Mouse (Mus musculus): ENCODE data around the gene 1110008L16Rik. TPM values are rescaled to one million over a fixed set of nuclear protein-coding genes. Genes with fewer than 3 reads are reported as not detected.
"Not testable (repeated sequence)": the region's sequence is repeated elsewhere in the genome, so short reads cannot be mapped to it uniquely, and the experiment has no call there.

1110008L16Rik gene
- 8.6 and 9.7 TPM in 2 replicates for polyA plus RNA-seq (2015; fragmentation: Nextera tagmentation; extraction: Ambion mirVana)

DNA sequence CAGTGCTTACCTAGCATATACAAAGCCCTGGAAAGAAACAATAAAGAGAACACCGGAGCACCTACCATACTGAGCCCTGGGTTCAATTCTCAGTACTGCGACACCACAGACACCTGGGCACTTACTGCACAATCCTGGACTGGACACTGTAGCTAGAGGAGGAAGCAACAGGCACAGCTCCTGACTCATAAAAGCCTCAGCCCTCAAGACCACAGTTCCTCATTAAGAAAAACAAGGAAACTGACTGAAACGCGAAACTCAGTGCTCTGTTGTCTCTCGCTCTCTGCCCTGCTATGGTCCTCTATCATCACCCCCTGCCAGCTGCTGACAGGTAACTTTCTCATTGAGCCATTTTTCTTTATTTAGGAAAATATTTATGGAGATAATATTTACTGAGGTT is at the start of gene 1110008L16Rik:
TSS of gene 1110008L16Rik (plus strand) at position 242 of the 400 bp plus-strand sequence.
- Histone ChIP-seq H3K4me2 (ENCODE audit: low read length) (no peak within 1 kb of the TSS), H3K27me3 (ENCODE audit: control insufficient read depth, insufficient read depth, low read depth, low read length) (no peaks in the 10 kb centered on the region), H3K9ac (ENCODE audit: low read depth, low read length) (no peak within 1 kb of the TSS), H3K36me3 (ENCODE audit: control insufficient read depth, insufficient read depth, low read length) (peaks cover 14% of the 10 kb centered on the region), H3K27ac (ENCODE audit: low read length) (no peak within 1 kb of the TSS), H3K9me3 (replicated peaks; ENCODE audit: control insufficient read depth, low read length, poor library complexity, severe bottlenecking) (no peaks in the 10 kb centered on the region), H3K4me3 (ENCODE audit: low read depth, low read length) (no peak within 1 kb of the TSS), H3K4me1 (ENCODE audit: control insufficient read depth, insufficient read depth, low read length) (peaks cover 28% of the 10 kb centered on the region)
- no peak for ATAC-seq
- 95% methylated on average over 5 of the region's 5 CpGs for WGBS

DNA sequence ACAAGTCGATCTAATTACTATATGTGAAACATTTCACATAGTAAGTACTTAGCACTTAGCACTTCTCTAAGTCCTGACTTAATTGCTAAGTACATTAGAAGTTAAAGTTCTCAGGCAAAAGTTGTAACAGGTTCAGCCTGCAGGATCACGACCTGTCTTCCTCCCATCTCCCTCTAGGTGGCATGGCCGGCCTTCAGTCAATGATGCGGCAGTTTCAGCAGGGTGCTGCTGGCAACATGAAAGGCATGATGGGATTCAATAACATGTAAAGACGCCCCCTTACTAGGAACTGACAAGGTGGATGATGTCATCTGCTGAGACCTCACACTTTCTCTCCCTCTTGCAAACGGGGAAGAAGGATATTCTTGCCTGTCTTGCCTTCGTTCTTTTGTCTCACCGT is 37.4 kb upstream of the 1110008L16Rik start:
- H3K4me3 ChIP-seq (ENCODE audit: low read depth, low read length); H3K36me3 ChIP-seq (ENCODE audit: control insufficient read depth, insufficient read depth, low read length); H3K4me2 ChIP-seq (ENCODE audit: low read length); H3K27ac ChIP-seq (ENCODE audit: low read length); H3K4me1 ChIP-seq (ENCODE audit: control insufficient read depth, insufficient read depth, low read length); ATAC-seq; H3K27me3 ChIP-seq (ENCODE audit: control insufficient read depth, insufficient read depth, low read depth, low read length); H3K9ac ChIP-seq (ENCODE audit: low read depth, low read length); H3K9me3 ChIP-seq (replicated peaks; ENCODE audit: control insufficient read depth, low read length, poor library complexity, severe bottlenecking): not testable (repeated sequence)
- WGBS, result no CpG with 5 or more reads among the region's 8 CpGs

DNA sequence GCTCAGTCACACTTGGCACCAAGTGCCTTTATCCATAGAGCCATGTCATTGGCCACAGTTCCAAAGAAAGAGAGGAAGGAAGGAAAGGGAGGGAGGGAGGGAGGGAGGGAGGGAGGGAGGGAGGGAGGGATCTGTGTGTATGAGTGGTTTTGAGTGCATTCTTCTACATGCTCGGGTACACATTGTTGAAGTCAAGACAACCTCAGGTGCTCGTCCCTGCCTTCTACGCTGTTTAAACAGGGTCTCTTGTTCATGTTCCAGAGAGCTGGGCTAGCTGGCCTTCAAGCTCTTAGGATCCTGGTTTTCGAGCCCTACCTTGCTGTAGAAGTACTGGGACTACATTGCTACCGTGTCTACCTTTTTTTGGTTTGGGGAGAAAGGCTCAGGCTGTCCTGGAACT is 36.0 kb upstream of the 1110008L16Rik start:
- not testable (repeated sequence) for H3K4me1 ChIP-seq (ENCODE audit: control insufficient read depth, insufficient read depth, low read length); ATAC-seq
- WGBS, result no CpG with 5 or more reads among the region's 5 CpGs

DNA sequence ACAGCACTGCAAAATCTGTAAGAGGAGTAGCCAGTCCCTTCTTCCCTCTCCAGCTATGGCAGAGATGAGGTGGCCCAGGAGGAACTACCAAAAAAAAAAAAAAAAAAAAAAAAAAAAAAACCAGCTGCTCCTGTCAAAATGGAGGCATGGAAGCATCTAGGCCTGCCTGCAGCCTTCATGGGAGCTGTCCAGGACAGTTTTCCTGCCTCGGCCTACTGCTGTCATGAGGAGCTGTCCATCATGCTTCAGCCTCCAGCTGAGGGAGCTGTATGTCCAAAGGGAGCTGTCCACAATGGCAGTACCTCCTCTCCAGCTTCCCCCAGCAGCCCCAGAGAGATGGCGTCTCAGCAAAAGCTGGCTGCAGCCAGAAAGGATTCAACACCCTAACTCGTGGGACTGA is 27.1 kb upstream of the 1110008L16Rik start:
- no peak for ATAC-seq
- Histone ChIP-seq H3K4me2 (ENCODE audit: low read length) (no peak overlapping the region), H3K36me3 (ENCODE audit: control insufficient read depth, insufficient read depth, low read length) (no peaks in the 10 kb centered on the region), H3K9me3 (replicated peaks; ENCODE audit: control insufficient read depth, low read length, poor library complexity, severe bottlenecking) (no peaks in the 10 kb centered on the region), H3K27ac (ENCODE audit: low read length) (no peak overlapping the region), H3K9ac (ENCODE audit: low read depth, low read length) (no peak overlapping the region), H3K4me3 (ENCODE audit: low read depth, low read length) (no peak overlapping the region), H3K27me3 (ENCODE audit: control insufficient read depth, insufficient read depth, low read depth, low read length) (no peaks in the 10 kb centered on the region), H3K4me1 (ENCODE audit: control insufficient read depth, insufficient read depth, low read length) (no peaks in the 10 kb centered on the region)
- WGBS, result 80% methylated on average over 3 of the region's 3 CpGs

More for the DNA sequence above, 36.0 kb upstream of the 1110008L16Rik start:
- not testable (repeated sequence) for H3K9ac ChIP-seq (ENCODE audit: low read depth, low read length); H3K36me3 ChIP-seq (ENCODE audit: control insufficient read depth, insufficient read depth, low read length); H3K4me2 ChIP-seq (ENCODE audit: low read length); H3K4me3 ChIP-seq (ENCODE audit: low read depth, low read length); H3K27ac ChIP-seq (ENCODE audit: low read length); H3K27me3 ChIP-seq (ENCODE audit: control insufficient read depth, insufficient read depth, low read depth, low read length); H3K9me3 ChIP-seq (replicated peaks; ENCODE audit: control insufficient read depth, low read length, poor library complexity, severe bottlenecking)

DNA sequence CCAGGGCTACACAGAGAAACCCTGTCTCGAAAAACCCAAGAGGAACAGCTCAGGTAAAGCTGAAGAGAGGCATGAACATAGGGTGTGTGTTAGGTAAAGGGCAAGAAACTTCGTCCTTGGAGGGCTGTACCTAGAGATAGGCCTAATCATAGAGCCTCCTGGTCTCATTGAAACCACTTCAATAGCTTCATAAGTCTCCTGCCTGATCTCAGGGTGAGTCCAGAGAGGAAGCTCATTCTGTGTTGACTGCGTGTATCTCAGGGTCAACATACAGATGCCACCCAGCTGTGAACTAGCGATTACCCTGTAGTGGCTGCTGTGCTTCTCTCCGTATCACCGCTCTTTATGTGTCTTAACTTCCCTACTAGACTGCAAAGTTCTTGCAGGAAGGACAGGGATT is 21.8 kb upstream of the 1110008L16Rik start:
- H3K9me3 ChIP-seq (replicated peaks; ENCODE audit: control insufficient read depth, low read length, poor library complexity, severe bottlenecking); H3K9ac ChIP-seq (ENCODE audit: low read depth, low read length); ATAC-seq; H3K4me2 ChIP-seq (ENCODE audit: low read length); H3K4me1 ChIP-seq (ENCODE audit: control insufficient read depth, insufficient read depth, low read length); H3K4me3 ChIP-seq (ENCODE audit: low read depth, low read length); H3K27me3 ChIP-seq (ENCODE audit: control insufficient read depth, insufficient read depth, low read depth, low read length); H3K36me3 ChIP-seq (ENCODE audit: control insufficient read depth, insufficient read depth, low read length); H3K27ac ChIP-seq (ENCODE audit: low read length): not testable (repeated sequence)
- 96% methylated on average over 3 of the region's 6 CpGs for WGBS

DNA sequence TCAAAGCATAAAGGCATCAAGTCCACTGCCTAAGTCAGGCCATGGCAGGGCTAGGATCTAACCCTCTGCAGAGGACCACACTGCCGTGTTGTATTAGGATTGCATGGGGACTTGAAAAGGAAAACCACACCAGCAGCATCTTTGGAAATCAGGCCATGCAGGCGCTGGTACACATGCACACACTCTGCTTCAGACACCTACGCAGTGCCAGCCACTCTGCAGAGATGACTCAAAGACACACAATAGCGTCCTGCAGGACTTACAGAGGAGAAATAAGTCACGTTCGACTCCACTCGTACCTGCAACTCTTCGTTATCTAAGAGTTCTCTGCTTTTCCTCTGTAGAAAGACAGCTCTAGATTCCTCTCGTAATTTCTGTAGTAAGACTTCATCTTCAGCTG is 1.3 kb upstream of the 1110008L16Rik start:
- Histone ChIP-seq H3K9me3 (replicated peaks; ENCODE audit: control insufficient read depth, low read length, poor library complexity, severe bottlenecking) (no peaks in the 10 kb centered on the region), H3K4me2 (ENCODE audit: low read length) (no peak overlapping the region), H3K4me1 (ENCODE audit: control insufficient read depth, insufficient read depth, low read length) (peaks cover 20% of the 10 kb centered on the region), H3K36me3 (ENCODE audit: control insufficient read depth, insufficient read depth, low read length) (peaks cover 19% of the 10 kb centered on the region), H3K27me3 (ENCODE audit: control insufficient read depth, insufficient read depth, low read depth, low read length) (no peaks in the 10 kb centered on the region), H3K4me3 (ENCODE audit: low read depth, low read length) (no peak overlapping the region), H3K27ac (ENCODE audit: low read length) (no peak overlapping the region), H3K9ac (ENCODE audit: low read depth, low read length) (no peak overlapping the region)
- ATAC-seq, result no peak
- 93% methylated on average over 9 of the region's 9 CpGs for WGBS

DNA sequence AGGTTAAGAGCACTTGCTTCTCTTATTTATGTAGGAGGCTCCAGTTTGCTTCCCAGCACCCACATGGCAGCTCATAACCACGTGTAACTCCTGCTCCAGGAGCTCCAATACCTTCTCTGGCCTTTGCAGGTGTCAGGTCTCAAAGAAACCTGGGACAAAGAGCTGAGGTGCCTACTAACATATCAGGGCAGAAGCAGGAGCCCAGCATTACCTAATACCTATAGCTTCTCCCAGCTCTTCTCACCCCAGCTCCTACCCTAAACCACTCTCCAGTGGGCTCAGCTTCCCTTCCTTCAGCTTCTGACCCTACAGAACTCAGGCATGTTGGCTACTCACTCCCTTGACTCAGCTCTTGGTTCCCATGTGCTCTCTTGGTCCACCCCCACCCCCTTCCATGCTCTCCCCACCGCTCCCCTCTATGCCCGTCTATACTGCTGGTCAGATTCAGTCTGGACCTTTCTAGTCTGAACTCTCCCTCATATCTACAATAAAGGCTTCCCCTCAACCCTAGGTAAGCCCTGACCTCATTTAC is 1.5 kb downstream of the 1110008L16Rik start:
- no peak for ATAC-seq
- Histone ChIP-seq H3K27ac (ENCODE audit: low read length) (no peak overlapping the region), H3K27me3 (ENCODE audit: control insufficient read depth, insufficient read depth, low read depth, low read length) (no peaks in the 10 kb centered on the region), H3K4me1 (ENCODE audit: control insufficient read depth, insufficient read depth, low read length) (peaks cover 32% of the 10 kb centered on the region), H3K9ac (ENCODE audit: low read depth, low read length) (0 out of 2 replicates have a peak overlapping the region, but pooled peaks have one; percentile 17), H3K36me3 (ENCODE audit: control insufficient read depth, insufficient read depth, low read length) (peaks cover 9% of the 10 kb centered on the region; the same call in 1 of the 2 replicates), H3K4me3 (ENCODE audit: low read depth, low read length) (peak overlapping the region; percentile 68), H3K9me3 (replicated peaks; ENCODE audit: control insufficient read depth, low read length, poor library complexity, severe bottlenecking) (no peaks in the 10 kb centered on the region), H3K4me2 (ENCODE audit: low read length) (peak overlapping the region; percentile 65)
- 81% methylated on average over 3 of the region's 3 CpGs for WGBS

DNA sequence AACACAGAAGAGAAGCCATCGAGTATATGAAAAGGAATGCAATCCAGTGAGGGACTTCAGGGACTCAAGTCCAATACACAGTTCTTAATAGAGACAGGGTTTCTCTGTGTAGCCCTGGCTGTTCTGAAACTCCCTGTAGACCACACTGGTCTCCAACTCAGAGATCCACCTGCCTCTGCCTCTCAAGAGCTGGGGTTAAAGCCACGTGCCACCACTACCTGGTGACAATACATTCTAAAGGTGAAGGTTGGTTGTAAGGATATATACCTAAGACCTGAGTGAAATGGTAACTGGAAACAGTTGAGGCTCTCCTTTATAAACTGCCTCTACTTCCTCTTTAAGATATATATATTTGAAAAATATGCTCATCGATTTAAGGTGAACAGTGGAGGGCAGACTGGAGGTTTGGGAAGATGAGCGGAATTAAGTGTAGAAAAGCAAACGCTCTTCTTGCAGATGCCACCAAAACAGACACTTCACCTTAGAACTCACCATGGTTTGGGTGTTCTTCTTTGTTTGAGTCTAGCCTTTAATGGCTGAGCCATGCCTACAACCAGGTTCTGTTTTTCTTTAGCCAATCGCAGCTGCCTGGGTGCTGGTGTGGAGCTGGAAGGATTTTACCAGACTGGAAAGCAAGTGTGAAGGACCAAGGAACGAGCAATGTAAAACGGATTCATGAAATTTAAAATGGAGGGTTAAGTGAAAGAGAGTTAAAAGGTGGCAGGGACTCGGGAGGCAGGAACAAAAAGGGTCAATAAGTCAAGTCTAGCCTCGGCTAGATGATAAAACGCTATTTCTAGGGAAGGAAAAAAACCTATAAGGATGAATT is 2.3 kb downstream of the 1110008L16Rik start:
- peak overlapping the region; percentile 65 for H3K4me2 ChIP-seq (ENCODE audit: low read length)
- H3K9me3 ChIP-seq (replicated peaks; ENCODE audit: control insufficient read depth, low read length, poor library complexity, severe bottlenecking), result no peaks in the 10 kb centered on the region
- 43% methylated on average over 11 of the region's 11 CpGs for WGBS
- peaks cover 32% of the 10 kb centered on the region for H3K4me1 ChIP-seq (ENCODE audit: control insufficient read depth, insufficient read depth, low read length)
- peak overlapping the region; percentile 85 for H3K27ac ChIP-seq (ENCODE audit: low read length)
- ATAC-seq, result no peak
- H3K4me3 ChIP-seq (ENCODE audit: low read depth, low read length), result peak overlapping the region; percentile 68
- no peaks in the 10 kb centered on the region for H3K27me3 ChIP-seq (ENCODE audit: control insufficient read depth, insufficient read depth, low read depth, low read length)
- 0 out of 2 replicates have a peak, but pooled peaks cover 8% of the 10 kb centered on the region for H3K36me3 ChIP-seq (ENCODE audit: control insufficient read depth, insufficient read depth, low read length)
- peak overlapping the region; percentile 71 for H3K9ac ChIP-seq (ENCODE audit: low read depth, low read length)

All from midbrain, embryonic 16.5 days (tissue).